Mouse (Mus musculus) G1E-ER4 (cell line): ENCODE measurements around the gene Atg4b. TPM values are rescaled to one million over a fixed set of nuclear protein-coding genes. Genes with fewer than 3 reads are reported as not detected.
A peak's percentile ranks its signal among the peaks of the same experiment; 100 is the strongest.

Experiments
- GATA1 ChIP-seq: IDR thresholded peaks from one replicate; pipeline ENCODE4 v1.8.0; 2012; ENCODE audit warnings: low read length, inconsistent platforms
- polyA plus RNA-seq: library from polyadenylated mRNA; stranded (reverse); fragments of >175 nt; gene quantifications from 2 replicates; pipeline ENCODE4 v1.2.3, GENCODE M21; 2012

Atg4b gene
- polyA plus RNA-seq, 1 experiment = 14.7 TPM

GRCm38 (mm10) chr1:93801741-93802238 is 50.5 kb downstream of the Atg4b start, which contains the start of gene Dtymk:
Gene Dtymk, minus strand, starts transcription at chr1:93801934.
- TF ChIP-seq GATA1 = peak; percentile 32

- TF ChIP-seq GATA1 = peak; percentile 35
These were observed 51.5 kb downstream of the Atg4b start for GRCm38 (mm10) chr1:93802771-93803170.

GRCm38 (mm10) chr1:93803556-93804507 is 52.5 kb downstream of the Atg4b start, which contains the start of gene Ing5:
Gene Ing5, plus strand, starts transcription at chr1:93803965.
- TF ChIP-seq GATA1 = no peak

- TF ChIP-seq GATA1 = no peak
These were observed 53.5 kb downstream of the Atg4b start for GRCm38 (mm10) chr1:93804818-93805217.

- TF ChIP-seq GATA1 = no peak
These were observed 54.1 kb downstream of the Atg4b start for GRCm38 (mm10) chr1:93805221-93805951.

GRCm38 (mm10) chr1:93808871-93809270 is 57.6 kb downstream of the Atg4b start:
- no peak for TF ChIP-seq GATA1

GRCm38 (mm10) chr1:93810011-93810410 is 58.7 kb downstream of the Atg4b start:
- TF ChIP-seq GATA1 = no peak

GRCm38 (mm10) chr1:93811495-93812039 is 60.3 kb downstream of the Atg4b start:
- no peak for TF ChIP-seq GATA1

- no peak for TF ChIP-seq GATA1
These were observed 66.7 kb downstream of the Atg4b start for GRCm38 (mm10) chr1:93817823-93818532.

GRCm38 (mm10) chr1:93818722-93819121 is 67.4 kb downstream of the Atg4b start:
- TF ChIP-seq GATA1 = no peak

GRCm38 (mm10) chr1:93823796-93824495 is 72.6 kb downstream of the Atg4b start:
- no peak for TF ChIP-seq GATA1

GRCm38 (mm10) chr1:93824609-93825008 is 73.3 kb downstream of the Atg4b start, which contains the start of gene D2hgdh:
Gene D2hgdh, plus strand, starts transcription at chr1:93824909.
- TF ChIP-seq GATA1 = no peak

- no peak for TF ChIP-seq GATA1
These were observed 73.9 kb downstream of the Atg4b start for GRCm38 (mm10) chr1:93825105-93825674.

GRCm38 (mm10) chr1:93825771-93826539 is 74.7 kb downstream of the Atg4b start:
- TF ChIP-seq GATA1 = no peak
